Mouse (Mus musculus) neural tube, embryonic 15.5 days (tissue): ENCODE data around the gene Chst11. TPM values are rescaled to one million over a fixed set of nuclear protein-coding genes. Genes with fewer than 3 reads are reported as not detected.

Source experiments
- ATAC-seq: fragments of 200-750 bp; cut with Nextera tagmentation; 2 replicates; pipeline ENCODE4 v1.8.0; 2017; ENCODE audit warnings: mild to moderate bottlenecking, moderate TSS enrichment, moderate library complexity; ENCODE audit not compliant: low FRiP score
- H3K27ac ChIP-seq: fragments of 300-500 bp; sonication (generic); replicated peaks from 2 replicates; pipeline ENCODE4 v1.5.1; 2015; ENCODE audit warnings: mild to moderate bottlenecking, inconsistent platforms
- H3K27me3 ChIP-seq: fragments of 300-500 bp; sonication (generic); replicated peaks from 2 replicates; pipeline ENCODE4 v1.6.1; 2015; ENCODE audit warnings: inconsistent platforms
- H3K36me3 ChIP-seq: fragments of 300-500 bp; sonication (generic); 2 replicates; pipeline ENCODE4 v1.6.1; 2015; ENCODE audit warnings: inconsistent platforms
- H3K4me1 ChIP-seq: fragments of 300-500 bp; sonication (generic); 2 replicates; pipeline ENCODE4 v1.6.1; 2015; ENCODE audit warnings: inconsistent platforms
- H3K4me2 ChIP-seq: fragments of 300-500 bp; sonication (generic); 2 replicates; pipeline ENCODE4 v1.6.1; 2015; ENCODE audit warnings: inconsistent platforms, mild to moderate bottlenecking, moderate library complexity
- H3K4me3 ChIP-seq: fragments of 300-500 bp; sonication (generic); replicated peaks from 2 replicates; pipeline ENCODE4 v1.5.1; 2015; ENCODE audit warnings: mild to moderate bottlenecking, inconsistent platforms
- H3K9ac ChIP-seq: fragments of 300-500 bp; sonication (generic); replicated peaks from 2 replicates; pipeline ENCODE4 v1.6.1; 2015; ENCODE audit warnings: mild to moderate bottlenecking, inconsistent platforms
- H3K9me3 ChIP-seq: fragments of 300-500 bp; sonication (generic); replicated peaks from 2 replicates; pipeline ENCODE4 v1.6.1; 2016; ENCODE audit warnings: inconsistent platforms
- WGBS: fragments of 180-500 bp; shearing (Covaris S2); methylation state at CpG from one replicate; pipeline ENCODE4 v1.1.7; 2015; ENCODE audit warnings: mixed read lengths; 5-methylcytosine and 5-hydroxymethylcytosine counted together
- polyA plus RNA-seq: library from polyadenylated mRNA; unstranded; fragments of >200 nt; fragmentation: Nextera tagmentation; extraction: Ambion mirVana; gene quantifications from 2 replicates; pipeline ENCODE4 v1.2.1, GENCODE M21; 2015

The Chst11 gene
- polyA plus RNA-seq, 1 experiment from 2014 or later, result 4.1 TPM

- Histone ChIP-seq H3K4me1 (peaks cover 56% of the 10 kb centered on the region), H3K4me2 (no peak overlapping the region), H3K4me3 (no peak overlapping the region), H3K27me3 (no peaks in the 10 kb centered on the region), H3K9ac (no peak overlapping the region), H3K9me3 (no peaks in the 10 kb centered on the region), H3K36me3 (no peaks in the 10 kb centered on the region), H3K27ac (no peak overlapping the region)
- 62% methylated on average over 10 of the region's 10 CpGs for whole genome bisulfite sequencing
- ATAC-seq, result no peak
Measured at GRCm38 (mm10) chr10:82991756-82992519, 6.6 kb downstream of the Chst11 start.

- Histone ChIP-seq H3K9me3 (no peaks in the 10 kb centered on the region), H3K4me3 (no peak overlapping the region), H3K27ac (no peak overlapping the region), H3K4me1 (peaks cover 37% of the 10 kb centered on the region), H3K36me3 (no peaks in the 10 kb centered on the region), H3K4me2 (no peak overlapping the region), H3K9ac (no peak overlapping the region), H3K27me3 (no peaks in the 10 kb centered on the region)
- no peak for ATAC-seq
- WGBS, result 97% methylated on average over 7 of the region's 7 CpGs
Measured at GRCm38 (mm10) chr10:82994284-82994683, 9.0 kb downstream of the Chst11 start.

GRCm38 (mm10) chr10:82997460-82997859, 12.2 kb downstream of the Chst11 start:
- Histone ChIP-seq H3K9ac (no peak overlapping the region), H3K27ac (no peak overlapping the region), H3K36me3 (no peaks in the 10 kb centered on the region), H3K4me3 (no peak overlapping the region), H3K4me1 (peaks cover 12% of the 10 kb centered on the region; the same call in 1 of the 2 replicates), H3K9me3 (no peaks in the 10 kb centered on the region), H3K27me3 (no peaks in the 10 kb centered on the region), H3K4me2 (no peak overlapping the region)
- ATAC-seq, result no peak
- 86% methylated on average over 6 of the region's 6 CpGs for WGBS

DNA sequence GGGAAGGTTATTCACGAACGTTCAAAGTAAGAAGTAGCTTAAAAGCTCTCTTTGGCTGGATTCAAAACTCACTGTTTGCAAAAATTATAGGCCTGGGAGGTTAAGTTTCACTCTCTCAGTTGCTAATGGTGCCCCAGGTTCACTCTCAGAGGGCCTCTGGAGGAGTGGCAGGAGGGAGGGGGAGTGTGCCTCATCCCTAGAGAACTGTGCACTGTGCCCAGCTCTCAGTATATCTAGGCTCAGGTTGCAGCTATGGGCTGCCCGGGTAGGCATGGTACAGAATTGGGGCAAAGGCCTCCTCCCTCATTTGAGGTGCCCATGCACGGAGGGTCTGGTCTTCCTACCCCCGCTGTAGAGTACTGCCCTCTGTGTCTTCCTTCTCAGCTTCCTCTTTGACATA, 14.9 kb downstream of the Chst11 start:
- Histone ChIP-seq H3K4me3 (no peak overlapping the region), H3K4me2 (no peak overlapping the region), H3K9me3 (no peaks in the 10 kb centered on the region), H3K36me3 (no peaks in the 10 kb centered on the region), H3K9ac (no peak overlapping the region), H3K27ac (no peak overlapping the region), H3K27me3 (no peaks in the 10 kb centered on the region), H3K4me1 (peaks cover 6% of the 10 kb centered on the region; the same call in 1 of the 2 replicates)
- 92% methylated on average over 5 of the region's 5 CpGs for WGBS
- no peak for ATAC-seq

DNA sequence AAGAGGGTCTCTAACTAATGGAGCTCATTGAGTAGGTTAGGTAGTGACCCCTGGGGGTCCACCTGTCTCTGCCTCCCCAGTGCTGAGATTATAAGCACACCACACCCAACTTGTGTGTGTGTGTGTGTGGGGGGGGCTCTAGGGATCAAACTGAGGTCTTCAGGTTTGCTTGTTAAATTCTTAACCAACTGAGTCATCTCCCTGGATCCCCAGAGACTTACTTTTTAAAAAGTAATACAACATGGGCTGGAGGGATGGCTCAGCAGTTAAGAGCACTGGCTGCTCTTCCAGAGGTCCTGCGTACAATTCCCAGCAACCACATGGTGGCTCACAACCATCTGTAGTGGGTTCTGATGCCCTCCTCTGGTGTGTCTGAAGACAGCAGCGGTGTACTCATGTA, 15.4 kb downstream of the Chst11 start:
- no peak overlapping the region for H3K27ac ChIP-seq
- no peaks in the 10 kb centered on the region for H3K27me3 ChIP-seq
- no peak overlapping the region for H3K4me2 ChIP-seq
- no peak overlapping the region for H3K9ac ChIP-seq
- WGBS, result 99% methylated on average over 2 of the region's 2 CpGs
- H3K4me3 ChIP-seq, result no peak overlapping the region
- peaks cover 3% of the 10 kb centered on the region; the same call in 1 of the 2 replicates for H3K4me1 ChIP-seq
- H3K9me3 ChIP-seq, result no peaks in the 10 kb centered on the region
- ATAC-seq, result no peak
- no peaks in the 10 kb centered on the region for H3K36me3 ChIP-seq

GRCm38 (mm10) chr10:83003899-83004298, 18.6 kb downstream of the Chst11 start:
- ATAC-seq, result no peak
- Histone ChIP-seq H3K4me1 (0 out of 2 replicates have a peak, but pooled peaks cover 6% of the 10 kb centered on the region), H3K9me3 (no peaks in the 10 kb centered on the region), H3K9ac (no peak overlapping the region), H3K27me3 (no peaks in the 10 kb centered on the region), H3K4me3 (no peak overlapping the region), H3K4me2 (no peak overlapping the region), H3K36me3 (no peaks in the 10 kb centered on the region), H3K27ac (no peak overlapping the region)
- 94% methylated on average over 7 of the region's 7 CpGs for WGBS

GRCm38 (mm10) chr10:83004389-83004788, 19.1 kb downstream of the Chst11 start:
- H3K4me1 ChIP-seq, result 0 out of 2 replicates have a peak, but pooled peaks cover 11% of the 10 kb centered on the region
- no peak overlapping the region for H3K9ac ChIP-seq
- WGBS, result 85% methylated on average over 9 of the region's 9 CpGs
- H3K27me3 ChIP-seq, result no peaks in the 10 kb centered on the region
- no peak for ATAC-seq
- no peak overlapping the region for H3K4me3 ChIP-seq
- H3K27ac ChIP-seq, result no peak overlapping the region
- no peak overlapping the region for H3K4me2 ChIP-seq
- no peaks in the 10 kb centered on the region for H3K9me3 ChIP-seq
- no peaks in the 10 kb centered on the region for H3K36me3 ChIP-seq

- Histone ChIP-seq H3K27me3 (no peaks in the 10 kb centered on the region), H3K9ac (no peak overlapping the region), H3K4me3 (no peak overlapping the region), H3K4me1 (0 out of 2 replicates have a peak, but pooled peaks cover 16% of the 10 kb centered on the region), H3K9me3 (no peaks in the 10 kb centered on the region), H3K27ac (no peak overlapping the region), H3K4me2 (no peak overlapping the region), H3K36me3 (no peaks in the 10 kb centered on the region)
- 92% methylated on average over 4 of the region's 4 CpGs for WGBS
- ATAC-seq, result no peak
Measured at GRCm38 (mm10) chr10:83005003-83005402, 19.7 kb downstream of the Chst11 start.

DNA sequence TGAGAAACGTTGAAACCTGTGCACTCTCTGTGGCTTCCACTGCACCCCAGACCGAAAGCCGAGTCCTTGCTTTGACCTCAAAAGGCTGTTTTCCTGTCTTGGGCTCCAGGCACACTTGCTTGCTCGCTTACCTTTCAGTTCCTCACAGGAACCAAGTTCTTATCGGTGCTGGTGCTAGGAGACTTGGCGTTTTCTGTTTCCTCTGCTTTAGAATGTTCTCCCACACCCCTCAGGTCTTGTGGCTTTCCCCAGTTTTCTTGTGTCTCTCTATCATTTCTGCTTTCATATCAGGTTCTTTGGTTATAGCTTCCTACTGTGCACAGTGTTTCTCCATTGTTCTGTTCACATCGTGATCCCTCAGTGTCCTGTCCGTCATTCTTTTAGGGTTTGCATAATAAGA, 21.0 kb downstream of the Chst11 start:
- no peak overlapping the region for H3K4me2 ChIP-seq
- ATAC-seq, result no peak
- no peak overlapping the region for H3K9ac ChIP-seq
- no peaks in the 10 kb centered on the region for H3K36me3 ChIP-seq
- no peak overlapping the region for H3K4me3 ChIP-seq
- H3K27me3 ChIP-seq, result no peaks in the 10 kb centered on the region
- no peaks in the 10 kb centered on the region for H3K9me3 ChIP-seq
- 0 out of 2 replicates have a peak, but pooled peaks cover 18% of the 10 kb centered on the region for H3K4me1 ChIP-seq
- 94% methylated on average over 8 of the region's 8 CpGs for WGBS
- no peak overlapping the region for H3K27ac ChIP-seq

- H3K27me3 ChIP-seq, result no peaks in the 10 kb centered on the region
- no peaks in the 10 kb centered on the region for H3K9me3 ChIP-seq
- ATAC-seq, result no peak
- H3K4me1 ChIP-seq, result peaks cover 20% of the 10 kb centered on the region
- no peaks in the 10 kb centered on the region for H3K36me3 ChIP-seq
- H3K27ac ChIP-seq, result no peak overlapping the region
- 86% methylated on average over 4 of the region's 4 CpGs for WGBS
- no peak overlapping the region for H3K9ac ChIP-seq
- no peak overlapping the region for H3K4me2 ChIP-seq
- no peak overlapping the region for H3K4me3 ChIP-seq
Measured at GRCm38 (mm10) chr10:83013984-83014383, 28.7 kb downstream of the Chst11 start.

GRCm38 (mm10) chr10:83015919-83016318, 30.6 kb downstream of the Chst11 start:
- Histone ChIP-seq H3K9ac (no peak overlapping the region), H3K27ac (no peak overlapping the region), H3K4me3 (no peak overlapping the region), H3K9me3 (no peaks in the 10 kb centered on the region), H3K27me3 (no peaks in the 10 kb centered on the region), H3K4me1 (peaks cover 28% of the 10 kb centered on the region), H3K4me2 (no peak overlapping the region), H3K36me3 (no peaks in the 10 kb centered on the region)
- no peak for ATAC-seq
- WGBS, result 93% methylated on average over 3 of the region's 3 CpGs

DNA sequence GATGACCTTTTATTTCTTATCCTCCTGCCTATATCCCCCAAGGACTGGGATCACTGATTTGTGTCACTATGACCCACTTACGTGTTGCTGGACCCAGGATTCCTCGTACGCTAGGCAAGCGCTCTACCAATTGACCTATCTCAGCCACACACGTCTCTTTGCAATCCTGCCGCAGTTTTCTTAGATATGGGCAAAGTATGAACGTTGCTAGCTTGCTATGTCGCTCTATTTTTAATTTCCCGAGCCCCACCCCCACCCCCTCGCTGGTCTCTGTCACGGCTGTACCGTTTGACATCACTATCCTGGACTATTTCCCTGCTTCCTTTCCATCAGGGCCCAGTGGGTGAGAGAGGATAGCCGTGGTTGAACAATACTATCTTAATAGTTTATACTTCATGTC, 31.5 kb downstream of the Chst11 start:
- no peak overlapping the region for H3K4me3 ChIP-seq
- H3K9ac ChIP-seq, result no peak overlapping the region
- no peak overlapping the region for H3K27ac ChIP-seq
- ATAC-seq, result no peak
- peaks cover 35% of the 10 kb centered on the region for H3K4me1 ChIP-seq
- no peak overlapping the region for H3K4me2 ChIP-seq
- no peaks in the 10 kb centered on the region for H3K9me3 ChIP-seq
- no peaks in the 10 kb centered on the region for H3K27me3 ChIP-seq
- WGBS, result 85% methylated on average over 13 of the region's 13 CpGs
- no peaks in the 10 kb centered on the region for H3K36me3 ChIP-seq
